Mouse (Mus musculus): ENCODE measurements around the gene Fank1. TPM values are rescaled to one million over a fixed set of nuclear protein-coding genes. Genes with fewer than 3 reads are reported as not detected.
A peak's percentile ranks its signal among the peaks of the same experiment; 100 is the strongest.

The Fank1 gene
- polyA plus RNA-seq (2015; fragmentation: Nextera tagmentation; extraction: Ambion mirVana): 0.42 and 0.57 TPM in 2 replicates

GRCm38 (mm10) chr7:133776626-133776996 is at the start of gene Fank1:
TSS of gene Fank1 (plus strand) at chr7:133776861.
- H3K4me2 ChIP-seq (ENCODE audit: low read length): peak within 1 kb of the TSS; percentile 89
- peak within 1 kb of the TSS; percentile 65 for H3K9ac ChIP-seq (ENCODE audit: low read depth, low read length)
- H3K36me3 ChIP-seq (ENCODE audit: insufficient read depth, low read length): no peaks in the 10 kb centered on the region
- ATAC-seq (replicated peaks; ENCODE audit: low FRiP score, low read depth): peak; percentile 91
- H3K4me1 ChIP-seq (replicated peaks; ENCODE audit: insufficient read depth, low read length): no peaks in the 10 kb centered on the region
- peak within 1 kb of the TSS; percentile 66 for H3K4me3 ChIP-seq (replicated peaks; ENCODE audit: low read depth, low read length)
- H3K9me3 ChIP-seq (replicated peaks; ENCODE audit: low read length): no peaks in the 10 kb centered on the region
- no peak for TF ChIP-seq CTCF (IDR thresholded peaks at IDR 0.05; ENCODE audit: low read depth)
- WGBS: 0% methylated on average over 22 of the region's 45 CpGs
- no peaks in the 10 kb centered on the region; the same call in 1 of the 2 replicates for H3K27me3 ChIP-seq (ENCODE audit: insufficient read depth, low read length)
- DNase-seq (ENCODE audit: low spot score): peak; percentile 92
- H3K27ac ChIP-seq: no peak within 1 kb of the TSS; the same call in 1 of the 2 replicates

GRCm38 (mm10) chr7:133727027-133727426 is 49.6 kb upstream of the Fank1 start:
- H3K27ac ChIP-seq: no peak overlapping the region
- no peaks in the 10 kb centered on the region for H3K9me3 ChIP-seq (replicated peaks; ENCODE audit: low read length)
- 66% methylated on average over 6 of the region's 6 CpGs for WGBS
- TF ChIP-seq CTCF (IDR thresholded peaks at IDR 0.05; ENCODE audit: low read depth): no peak
- H3K27me3 ChIP-seq (ENCODE audit: insufficient read depth, low read length): no peaks in the 10 kb centered on the region
- ATAC-seq (replicated peaks; ENCODE audit: low FRiP score, low read depth) (no peak), DNase-seq (ENCODE audit: low spot score) (no peak)
- H3K4me1 ChIP-seq (replicated peaks; ENCODE audit: insufficient read depth, low read length): 0 out of 2 replicates have a peak, but pooled peaks cover 3% of the 10 kb centered on the region
- H3K4me3 ChIP-seq (replicated peaks; ENCODE audit: low read depth, low read length): no peak overlapping the region
- H3K4me2 ChIP-seq (ENCODE audit: low read length): no peak overlapping the region
- no peak overlapping the region for H3K9ac ChIP-seq (ENCODE audit: low read depth, low read length)
- H3K36me3 ChIP-seq (ENCODE audit: insufficient read depth, low read length): peaks cover 31% of the 10 kb centered on the region

GRCm38 (mm10) chr7:133729351-133729750 is 47.3 kb upstream of the Fank1 start:
- Histone ChIP-seq H3K4me2 (ENCODE audit: low read length) (no peak overlapping the region), H3K9ac (ENCODE audit: low read depth, low read length) (no peak overlapping the region), H3K27me3 (ENCODE audit: insufficient read depth, low read length) (no peaks in the 10 kb centered on the region), H3K4me3 (replicated peaks; ENCODE audit: low read depth, low read length) (no peak overlapping the region), H3K9me3 (replicated peaks; ENCODE audit: low read length) (no peaks in the 10 kb centered on the region), H3K27ac (no peak overlapping the region), H3K36me3 (ENCODE audit: insufficient read depth, low read length) (peaks cover 20% of the 10 kb centered on the region; the same call in 1 of the 2 replicates), H3K4me1 (replicated peaks; ENCODE audit: insufficient read depth, low read length) (0 out of 2 replicates have a peak, but pooled peaks cover 3% of the 10 kb centered on the region)
- 76% methylated on average over 5 of the region's 5 CpGs for WGBS
- ATAC-seq (replicated peaks; ENCODE audit: low FRiP score, low read depth) (no peak), DNase-seq (ENCODE audit: low spot score) (no peak)
- no peak for TF ChIP-seq CTCF (IDR thresholded peaks at IDR 0.05; ENCODE audit: low read depth)

GRCm38 (mm10) chr7:133730324-133731191 is 46.1 kb upstream of the Fank1 start:
- ATAC-seq (replicated peaks; ENCODE audit: low FRiP score, low read depth) (no peak), DNase-seq (ENCODE audit: low spot score) (no peak)
- WGBS: 62% methylated on average over 11 of the region's 11 CpGs
- TF ChIP-seq CTCF (IDR thresholded peaks at IDR 0.05; ENCODE audit: low read depth): no peak
- 0 out of 2 replicates have a peak, but pooled peaks cover 3% of the 10 kb centered on the region for H3K4me1 ChIP-seq (replicated peaks; ENCODE audit: insufficient read depth, low read length)
- no peak overlapping the region for H3K4me3 ChIP-seq (replicated peaks; ENCODE audit: low read depth, low read length)
- no peak overlapping the region for H3K9ac ChIP-seq (ENCODE audit: low read depth, low read length)
- H3K4me2 ChIP-seq (ENCODE audit: low read length): no peak overlapping the region
- no peak overlapping the region for H3K27ac ChIP-seq
- 0 out of 2 replicates have a peak, but pooled peaks cover 11% of the 10 kb centered on the region for H3K36me3 ChIP-seq (ENCODE audit: insufficient read depth, low read length)
- H3K27me3 ChIP-seq (ENCODE audit: insufficient read depth, low read length): no peaks in the 10 kb centered on the region
- no peaks in the 10 kb centered on the region for H3K9me3 ChIP-seq (replicated peaks; ENCODE audit: low read length)

GRCm38 (mm10) chr7:133731971-133732645 is 44.6 kb upstream of the Fank1 start:
- ATAC-seq (replicated peaks; ENCODE audit: low FRiP score, low read depth): no peak
- WGBS: 70% methylated on average over 4 of the region's 4 CpGs
- Histone ChIP-seq H3K4me2 (ENCODE audit: low read length) (no peak overlapping the region), H3K9ac (ENCODE audit: low read depth, low read length) (no peak overlapping the region), H3K36me3 (ENCODE audit: insufficient read depth, low read length) (0 out of 2 replicates have a peak, but pooled peaks cover 11% of the 10 kb centered on the region), H3K9me3 (replicated peaks; ENCODE audit: low read length) (no peaks in the 10 kb centered on the region), H3K4me1 (replicated peaks; ENCODE audit: insufficient read depth, low read length) (0 out of 2 replicates have a peak, but pooled peaks cover 3% of the 10 kb centered on the region), H3K27ac (no peak overlapping the region), H3K4me3 (replicated peaks; ENCODE audit: low read depth, low read length) (no peak overlapping the region), H3K27me3 (ENCODE audit: insufficient read depth, low read length) (no peaks in the 10 kb centered on the region)
- no peak for TF ChIP-seq CTCF (IDR thresholded peaks at IDR 0.05; ENCODE audit: low read depth)
- DNase-seq (ENCODE audit: low spot score): no peak

GRCm38 (mm10) chr7:133740558-133740957 is 36.1 kb upstream of the Fank1 start:
- TF ChIP-seq CTCF (IDR thresholded peaks at IDR 0.05; ENCODE audit: low read depth): no peak
- 77% methylated on average over 7 of the region's 7 CpGs for WGBS
- H3K27me3 ChIP-seq (ENCODE audit: insufficient read depth, low read length): no peaks in the 10 kb centered on the region
- no peak overlapping the region for H3K27ac ChIP-seq
- H3K4me1 ChIP-seq (replicated peaks; ENCODE audit: insufficient read depth, low read length): 0 out of 2 replicates have a peak, but pooled peaks cover 3% of the 10 kb centered on the region
- DNase-seq (ENCODE audit: low spot score) (no peak), ATAC-seq (replicated peaks; ENCODE audit: low FRiP score, low read depth) (no peak)
- no peak overlapping the region for H3K4me3 ChIP-seq (replicated peaks; ENCODE audit: low read depth, low read length)
- H3K36me3 ChIP-seq (ENCODE audit: insufficient read depth, low read length): 0 out of 2 replicates have a peak, but pooled peaks cover 10% of the 10 kb centered on the region
- no peak overlapping the region for H3K4me2 ChIP-seq (ENCODE audit: low read length)
- H3K9ac ChIP-seq (ENCODE audit: low read depth, low read length): no peak overlapping the region
- no peaks in the 10 kb centered on the region for H3K9me3 ChIP-seq (replicated peaks; ENCODE audit: low read length)

Measured in kidney, postnatal 0 days (tissue).